Mouse (Mus musculus): ENCODE measurements around the gene Arhgef25.
"Not testable (repeated sequence)": the region's sequence is repeated elsewhere in the genome, so short reads cannot be mapped to it uniquely, and the experiment has no call there.

The Arhgef25 gene

DNA sequence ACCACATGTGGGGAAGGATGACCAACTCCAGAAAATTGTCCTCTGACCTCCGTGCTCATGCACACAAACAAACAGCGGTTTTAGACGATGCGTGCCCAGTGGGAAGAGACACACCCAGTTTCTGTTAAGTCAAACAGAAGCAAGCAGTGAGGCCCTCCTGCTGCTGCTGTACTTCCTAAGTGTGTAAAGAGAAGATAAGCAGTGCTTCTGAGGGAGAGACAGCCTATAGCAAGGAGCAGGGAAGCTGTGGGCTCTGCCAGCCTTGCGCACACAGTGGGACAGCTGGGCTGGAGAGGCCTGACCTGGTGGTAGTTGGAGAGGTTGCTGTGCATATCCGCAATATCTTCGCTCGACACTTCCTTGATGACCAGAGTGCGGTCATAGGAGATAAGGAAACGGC is 15.5 kb upstream of the Arhgef25 start:
- DNase-seq (ENCODE audit: low read depth, low spot score), result no peak

GRCm38 (mm10) chr10:127204589-127204988 is 14.7 kb upstream of the Arhgef25 start:
- DNase-seq (ENCODE audit: low read depth, low spot score), result no peak

GRCm38 (mm10) chr10:127203106-127203505 is 13.2 kb upstream of the Arhgef25 start:
- no peak for DNase-seq (ENCODE audit: low read depth, low spot score)

DNA sequence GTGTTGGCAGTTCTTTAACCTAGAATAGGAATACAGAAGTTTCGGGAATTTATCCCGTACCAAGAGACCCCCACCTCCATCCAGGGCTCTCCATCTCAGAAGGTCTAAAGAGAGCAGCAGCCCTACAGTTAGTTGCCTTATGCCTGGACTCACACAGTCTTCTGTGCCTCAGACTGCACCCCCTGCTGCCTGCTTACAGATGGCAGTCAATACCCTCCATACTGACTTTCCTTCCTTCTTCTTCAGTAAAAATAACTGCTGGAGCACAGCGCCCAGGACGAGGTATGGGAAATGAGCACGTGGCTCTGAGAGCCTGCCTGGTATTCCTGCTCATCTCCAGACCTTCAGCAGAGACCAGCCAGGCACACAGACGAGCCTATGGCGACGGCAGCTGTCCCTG is 10.4 kb upstream of the Arhgef25 start:
- DNase-seq (ENCODE audit: low read depth, low spot score), result no peak

DNA sequence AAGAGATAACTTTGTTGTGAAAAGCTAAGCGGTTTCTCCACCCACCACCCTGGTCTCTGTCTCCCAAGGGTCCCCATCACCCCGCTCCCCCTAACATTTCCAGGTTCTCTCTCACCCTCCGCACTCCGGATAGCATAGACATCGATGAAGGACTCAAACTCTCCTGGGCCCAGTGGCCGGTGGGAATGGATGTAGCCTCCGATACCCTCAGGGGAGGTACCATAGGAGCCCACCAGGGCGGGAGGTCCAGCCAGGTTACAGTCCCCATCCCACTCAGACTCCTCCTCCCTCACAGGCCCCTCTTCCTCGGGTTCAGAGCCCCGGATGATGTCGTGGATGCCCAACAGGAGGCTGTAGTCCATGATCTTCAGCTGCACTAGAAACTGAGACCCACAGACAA is 9.6 kb upstream of the Arhgef25 start:
- no peak for DNase-seq (ENCODE audit: low read depth, low spot score)

GRCm38 (mm10) chr10:127199068-127199467 is 9.2 kb upstream of the Arhgef25 start:
- DNase-seq (ENCODE audit: low read depth, low spot score), result no peak

GRCm38 (mm10) chr10:127198492-127198891 is 8.6 kb upstream of the Arhgef25 start:
- no peak for DNase-seq (ENCODE audit: low read depth, low spot score)

DNA sequence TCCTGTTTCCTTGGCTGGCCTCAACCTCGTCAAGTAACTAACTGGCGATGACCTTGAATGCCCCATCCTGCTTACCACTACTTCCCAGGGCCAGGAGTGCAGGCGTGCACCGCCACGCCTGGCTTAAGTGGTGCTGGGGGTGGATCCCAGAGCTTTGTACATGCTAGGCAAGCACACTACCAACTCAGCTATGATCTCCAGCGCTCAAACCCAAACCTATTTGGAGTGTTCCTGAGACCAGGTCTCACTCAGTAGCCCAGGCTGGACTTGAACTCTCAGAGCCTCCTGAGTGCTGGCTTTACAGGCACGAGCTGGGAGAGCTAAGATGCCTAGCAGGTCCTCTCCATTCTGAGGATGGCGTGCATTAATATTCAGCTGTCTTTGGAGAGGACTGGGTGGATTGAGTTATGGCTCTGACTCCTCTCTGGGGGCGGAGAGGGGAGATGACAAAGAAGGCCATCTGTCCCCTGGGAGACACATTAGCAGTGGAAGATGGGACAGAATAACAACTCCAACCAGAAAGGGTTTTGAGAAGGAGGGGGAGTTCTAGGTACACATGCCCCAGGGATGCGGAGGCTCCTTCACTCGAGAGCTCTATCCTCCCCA is 7.7 kb upstream of the Arhgef25 start:
- DNase-seq (ENCODE audit: low read depth, low spot score), result no peak

- no peak for DNase-seq (ENCODE audit: low read depth, low spot score)
Observed at GRCm38 (mm10) chr10:127197104-127197503, 7.2 kb upstream of the Arhgef25 start.

DNA sequence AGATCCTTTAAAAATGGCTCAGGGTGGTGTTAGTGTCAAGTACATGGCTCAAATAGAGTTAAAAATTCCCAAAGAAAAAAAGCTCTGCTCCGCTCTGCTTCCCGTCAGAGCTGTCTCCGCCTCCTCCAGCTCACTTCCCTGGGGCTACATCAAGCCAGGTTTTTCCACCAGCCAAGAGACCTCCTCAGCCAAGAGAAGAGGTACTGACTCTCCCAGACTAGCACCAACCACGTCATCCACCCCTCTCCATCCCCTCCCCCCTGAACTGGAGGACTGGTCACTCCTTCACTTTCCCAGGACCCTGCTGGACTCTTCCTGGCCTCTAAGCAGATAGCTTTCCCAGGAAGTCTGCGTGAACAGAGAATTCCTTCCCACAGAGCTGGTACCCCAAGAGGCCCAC is 6.5 kb upstream of the Arhgef25 start:
- peak; percentile 60 for DNase-seq (ENCODE audit: low read depth, low spot score)

DNA sequence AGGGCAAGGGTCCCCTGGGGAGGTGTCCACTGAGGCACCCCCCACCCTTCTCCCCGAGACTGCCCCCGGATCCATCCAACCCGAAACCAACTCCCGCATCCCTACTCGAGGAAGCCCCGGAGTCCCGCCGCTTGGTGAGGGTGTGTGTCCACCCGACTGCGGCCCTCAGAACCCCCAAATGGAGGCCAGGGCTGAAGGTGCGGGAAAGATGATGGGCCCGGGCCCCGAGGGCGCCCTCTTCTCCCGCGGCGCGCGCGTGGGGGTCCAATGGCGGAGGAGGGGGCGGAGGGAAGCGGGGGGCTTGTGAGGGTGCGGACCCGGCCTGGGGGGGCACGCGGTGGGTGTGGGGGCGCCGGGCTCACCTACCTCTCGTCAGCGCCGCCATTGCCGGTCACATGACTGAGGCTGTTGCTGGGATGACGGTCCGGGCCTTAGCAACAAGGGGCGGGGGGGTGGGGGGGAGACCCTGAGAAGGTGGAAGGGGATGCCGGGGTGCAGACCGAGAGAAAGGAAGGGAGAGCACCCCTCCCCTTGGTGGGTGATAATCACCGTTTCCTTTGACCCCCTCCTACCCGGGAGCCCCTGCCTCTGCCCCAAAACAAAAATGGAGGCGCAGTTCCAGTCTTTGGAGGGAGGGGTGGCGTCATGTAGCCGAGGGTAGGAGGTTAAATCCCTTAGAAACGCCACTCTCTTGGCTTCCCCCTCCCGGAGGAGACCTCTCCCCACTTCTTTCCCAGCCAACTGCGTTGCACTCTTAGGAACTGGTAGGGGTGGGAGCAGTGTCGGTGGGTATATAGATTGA is 5.6 kb upstream of the Arhgef25 start, which contains the start of gene Dtx3:
Gene Dtx3, minus strand, starts transcription at position 401 of the 802 bp plus-strand sequence.
- DNase-seq (ENCODE audit: low read depth, low spot score), result no peak

- DNase-seq (ENCODE audit: low read depth, low spot score), result no peak
Observed at GRCm38 (mm10) chr10:127194428-127195327, 4.8 kb upstream of the Arhgef25 start.

GRCm38 (mm10) chr10:127193011-127193410 is 3.1 kb upstream of the Arhgef25 start:
- no peak for DNase-seq (ENCODE audit: low read depth, low spot score)

DNA sequence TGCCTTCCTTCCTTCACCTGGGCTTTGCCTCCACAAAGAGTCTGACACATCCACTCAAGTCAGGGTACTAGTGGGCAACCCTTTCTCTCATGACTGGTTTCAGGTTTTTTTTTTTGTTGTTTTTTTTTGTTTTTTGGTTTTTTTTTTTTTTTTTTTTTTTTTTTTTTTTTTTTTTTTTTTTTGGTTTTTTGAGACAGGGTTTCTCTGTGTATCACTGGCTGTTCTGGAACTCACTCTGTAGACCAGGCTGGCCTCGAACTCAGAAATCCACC is 2.1 kb upstream of the Arhgef25 start:
- DNase-seq (ENCODE audit: low read depth, low spot score), result not testable (repeated sequence)

DNA sequence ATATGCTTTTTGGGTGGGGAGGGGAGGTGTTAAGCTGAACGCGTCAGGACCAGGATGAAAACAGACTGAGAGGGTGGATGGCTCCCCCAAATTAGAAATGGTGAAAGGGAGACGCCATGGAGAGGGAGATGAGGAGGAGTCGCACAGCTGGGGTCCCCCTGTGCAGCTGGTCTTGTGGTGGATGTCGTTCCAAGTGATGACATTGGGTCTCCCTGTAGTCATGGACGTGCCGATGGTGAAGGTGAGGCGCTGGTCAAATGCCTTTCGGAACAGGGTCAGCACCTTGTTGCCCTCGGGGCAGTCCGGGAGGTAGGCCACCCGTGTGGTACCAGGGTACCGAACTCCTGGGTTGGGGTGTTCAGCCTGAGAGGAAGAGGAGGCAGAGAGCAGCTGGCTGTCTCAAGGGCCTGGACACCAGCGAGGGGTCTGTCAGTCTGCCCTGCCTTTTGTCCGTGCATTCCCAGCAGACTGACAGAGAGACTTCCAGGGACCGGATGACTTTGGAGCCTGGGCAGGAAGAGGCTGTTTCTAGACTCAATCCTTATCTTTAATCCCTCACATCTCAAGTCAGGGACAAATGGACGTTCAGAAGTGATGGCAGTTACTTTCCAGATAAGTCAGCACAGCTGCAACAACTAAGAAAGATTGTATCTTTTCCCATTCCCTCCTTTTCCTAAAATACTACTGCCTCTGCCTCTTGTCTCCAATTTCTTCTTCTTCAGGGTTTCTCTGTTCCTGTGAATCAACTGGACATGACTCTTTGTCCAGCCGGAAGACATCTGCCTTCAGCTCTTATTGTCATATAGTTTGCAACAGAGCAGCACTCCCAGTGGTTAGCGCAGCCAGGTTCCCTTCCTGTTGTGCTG is 1.5 kb upstream of the Arhgef25 start:
- DNase-seq (ENCODE audit: low read depth, low spot score), result no peak

- DNase-seq (ENCODE audit: low read depth, low spot score), result no peak
Observed at GRCm38 (mm10) chr10:127190398-127191190, 711 bp upstream of the Arhgef25 start.

DNA sequence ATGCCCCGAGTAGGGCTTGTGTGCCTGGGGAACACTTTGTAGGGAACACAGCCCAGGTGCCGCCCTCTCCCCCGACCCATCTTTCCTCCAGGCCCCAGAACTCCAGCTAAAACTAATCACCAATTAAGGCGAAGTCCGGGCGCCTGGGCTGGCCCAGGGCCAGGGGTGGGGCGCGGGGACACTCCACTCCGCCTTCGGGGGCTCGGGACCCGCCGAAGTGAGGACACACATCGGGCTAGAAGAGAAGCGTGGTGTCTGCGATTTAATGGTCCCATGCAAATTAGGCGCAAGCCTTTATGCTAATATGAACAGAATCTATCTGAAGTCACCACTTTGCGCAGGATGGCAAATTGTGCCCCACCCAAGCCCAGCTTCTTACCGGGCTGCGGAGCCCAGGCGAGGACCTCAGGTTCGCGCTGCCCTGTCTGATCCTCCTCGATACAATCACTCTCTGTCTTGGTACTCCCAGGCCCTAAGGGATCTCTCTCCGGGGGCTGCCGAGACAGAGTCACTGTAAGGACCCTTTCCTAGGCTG is 700 bp downstream of the Arhgef25 start:
- DNase-seq (ENCODE audit: low read depth, low spot score), result no peak

- DNase-seq (ENCODE audit: low read depth, low spot score), result peak; percentile 90
Observed at GRCm38 (mm10) chr10:127188465-127189115, 1.3 kb downstream of the Arhgef25 start.

- no peak for DNase-seq (ENCODE audit: low read depth, low spot score)
Observed at GRCm38 (mm10) chr10:127188079-127188453, 1.8 kb downstream of the Arhgef25 start.

Data from mesoderm, embryonic 11.5 days (tissue).